Mouse (Mus musculus) heart, embryonic 11.5 days (tissue): ENCODE measurements around the gene Znrf3. TPM values are rescaled to one million over a fixed set of nuclear protein-coding genes. Genes with fewer than 3 reads are reported as not detected.

Experiments used
- ATAC-seq: fragments of 200-750 bp; cut with Nextera tagmentation; replicated peaks from 2 replicates; pipeline ENCODE4 v1.8.0; 2017; ENCODE audit warnings: moderate library complexity; ENCODE audit not compliant: insufficient number of reproducible peaks, low FRiP score, low TSS enrichment
- H3K27ac ChIP-seq: fragments of 300-500 bp; sonication (generic); 2 replicates; pipeline ENCODE4 v1.5.1; 2014; ENCODE audit warnings: mild to moderate bottlenecking, low read depth, low read length
- H3K27me3 ChIP-seq: fragments of 300-500 bp; sonication (generic); 2 replicates; pipeline ENCODE4 v1.6.1; 2014; ENCODE audit warnings: mild to moderate bottlenecking, low read length, mixed read lengths; ENCODE audit not compliant: control insufficient read depth, insufficient read depth
- H3K36me3 ChIP-seq: fragments of 300-500 bp; sonication (generic); 2 replicates; pipeline ENCODE4 v1.6.1; 2014; ENCODE audit warnings: mild to moderate bottlenecking, low read length, moderate library complexity, mixed read lengths; ENCODE audit not compliant: control insufficient read depth, insufficient read depth
- H3K4me1 ChIP-seq: fragments of 300-500 bp; sonication (generic); 2 replicates; pipeline ENCODE4 v1.6.1; 2014; ENCODE audit warnings: low read length; ENCODE audit not compliant: control insufficient read depth, insufficient read depth
- H3K4me2 ChIP-seq: fragments of 300-500 bp; sonication (generic); 2 replicates; pipeline ENCODE4 v1.6.1; 2014; ENCODE audit warnings: mild to moderate bottlenecking, moderate library complexity
- H3K4me3 ChIP-seq: fragments of 300-500 bp; sonication (generic); 2 replicates; pipeline ENCODE4 v1.5.1; 2014; ENCODE audit warnings: low read depth, low read length
- H3K9ac ChIP-seq: fragments of 300-500 bp; sonication (generic); 2 replicates; pipeline ENCODE4 v1.6.1; 2014; ENCODE audit warnings: mild to moderate bottlenecking, low read depth, low read length, moderate library complexity
- H3K9me3 ChIP-seq: fragments of 300-500 bp; sonication (generic); replicated peaks from 2 replicates; pipeline ENCODE4 v1.6.1; 2016; ENCODE audit warnings: low read length; ENCODE audit not compliant: control insufficient read depth
- WGBS: fragments of 180-500 bp; shearing (Covaris S2); extraction: QIAGEN DNeasy Blood & Tissue Kit; methylation state at CpG from one replicate; pipeline ENCODE4 v1.1.7; 2014; ENCODE audit not compliant: insufficient replicate concordance; 5-methylcytosine and 5-hydroxymethylcytosine counted together
- polyA plus RNA-seq: library from polyadenylated mRNA; unstranded; fragments of >200 nt; fragmentation: Nextera tagmentation; extraction: Ambion mirVana; gene quantifications from 2 replicates; pipeline ENCODE4 v1.2.1, GENCODE M21; 2014

The Znrf3 gene
- polyA plus RNA-seq, 1 experiment from 2014 or later: 9.3 TPM

DNA sequence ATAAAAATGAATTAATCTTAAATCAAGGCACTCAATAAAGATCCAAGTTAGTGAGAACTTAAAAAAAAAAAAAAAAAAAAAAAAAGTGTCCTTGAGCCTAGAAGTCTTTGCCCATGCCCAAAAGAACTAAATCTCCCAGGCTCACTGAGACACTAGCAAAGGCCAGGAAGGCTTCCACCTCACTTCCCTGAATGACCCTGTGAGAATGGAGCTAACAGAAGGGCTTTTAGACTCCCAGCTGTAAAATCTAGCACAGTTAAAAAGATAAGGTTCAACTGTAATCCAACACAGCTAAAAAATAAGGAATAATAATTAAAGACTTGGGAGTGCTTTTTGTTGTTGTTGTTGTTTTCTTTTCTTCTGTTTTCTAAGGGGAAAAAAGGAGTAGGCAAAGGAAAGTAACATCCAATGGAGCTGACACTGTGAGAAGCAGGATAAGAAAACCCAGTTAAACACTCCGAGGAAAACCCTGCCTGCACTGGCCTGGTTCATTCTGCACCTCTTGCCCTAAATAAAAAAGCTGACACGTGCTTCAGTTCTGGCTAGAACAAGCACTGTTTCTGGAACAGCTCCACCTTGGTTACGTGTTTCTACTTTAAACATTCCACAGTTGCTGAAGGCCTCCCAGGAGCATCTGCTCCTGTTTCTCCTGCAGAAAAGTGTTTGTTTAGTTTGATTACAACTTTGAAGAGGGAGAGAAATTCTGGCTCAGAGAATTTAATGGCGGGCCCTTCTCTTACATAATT, 23.0 kb downstream of the Znrf3 start:
- ATAC-seq: no peak
- Histone ChIP-seq H3K4me2 (no peak overlapping the region), H3K27ac (no peak overlapping the region), H3K4me3 (no peak overlapping the region), H3K9me3 (no peaks in the 10 kb centered on the region), H3K9ac (no peak overlapping the region), H3K4me1 (peaks cover 24% of the 10 kb centered on the region), H3K27me3 (no peaks in the 10 kb centered on the region), H3K36me3 (no peaks in the 10 kb centered on the region)
- 25% methylated on average over 4 of the region's 4 CpGs for WGBS

- 0 out of 2 replicates have a peak, but pooled peaks have one; percentile 49 for ATAC-seq
- Histone ChIP-seq H3K4me2 (peak overlapping the region; percentile 31), H3K9ac (peak overlapping the region; percentile 40; the same call in 1 of the 2 replicates), H3K9me3 (no peaks in the 10 kb centered on the region), H3K4me1 (peaks cover 48% of the 10 kb centered on the region), H3K36me3 (no peaks in the 10 kb centered on the region), H3K4me3 (no peak overlapping the region), H3K27me3 (no peaks in the 10 kb centered on the region), H3K27ac (peak overlapping the region; percentile 74)
- 13% methylated on average over 6 of the region's 6 CpGs for WGBS
Measured at GRCm38 (mm10) chr11:5415617-5416338, 28.9 kb downstream of the Znrf3 start.

DNA sequence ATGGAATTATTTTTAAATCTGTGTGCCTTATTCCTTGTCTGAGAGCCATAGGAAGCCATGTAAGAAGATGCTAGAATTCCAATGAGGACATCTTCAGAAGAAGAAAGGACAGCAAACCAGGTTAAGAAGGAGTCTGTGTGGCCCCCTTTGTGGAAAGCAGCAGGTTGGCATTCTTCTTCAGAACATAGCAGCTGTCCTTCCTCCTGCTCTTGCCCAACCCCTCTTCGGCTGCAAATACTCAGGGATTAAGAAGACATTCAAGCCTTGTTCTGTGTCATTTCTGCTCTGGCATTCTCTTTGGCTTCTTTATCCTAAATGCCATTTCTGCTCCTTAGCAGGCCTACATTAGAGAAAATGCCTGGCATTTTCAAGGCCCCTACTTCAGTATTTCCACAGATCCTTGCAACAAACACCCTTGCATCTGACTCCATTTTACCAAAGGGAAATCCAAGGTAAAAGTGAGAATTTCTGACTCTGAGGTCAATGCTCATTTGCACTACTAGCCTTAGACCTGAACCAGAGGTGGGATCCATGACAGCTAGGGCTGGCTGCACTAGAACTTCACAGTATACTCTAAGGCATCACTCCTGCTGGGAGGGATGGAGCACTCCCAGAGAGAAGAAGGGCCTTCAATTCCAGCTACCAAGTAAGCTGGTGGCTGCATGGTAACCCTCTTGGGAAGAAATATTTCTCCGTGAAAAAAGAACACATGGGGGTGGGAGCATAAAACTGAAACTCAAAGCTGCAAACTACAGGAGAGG, 29.6 kb downstream of the Znrf3 start:
- H3K4me1 ChIP-seq: peaks cover 48% of the 10 kb centered on the region
- no peak overlapping the region for H3K9ac ChIP-seq
- 35% methylated on average over 2 of the region's 2 CpGs for WGBS
- H3K36me3 ChIP-seq: no peaks in the 10 kb centered on the region
- H3K27ac ChIP-seq: peak overlapping the region; percentile 74
- H3K4me3 ChIP-seq: no peak overlapping the region
- peak overlapping the region; percentile 31 for H3K4me2 ChIP-seq
- no peaks in the 10 kb centered on the region for H3K9me3 ChIP-seq
- ATAC-seq: no peak
- H3K27me3 ChIP-seq: no peaks in the 10 kb centered on the region

DNA sequence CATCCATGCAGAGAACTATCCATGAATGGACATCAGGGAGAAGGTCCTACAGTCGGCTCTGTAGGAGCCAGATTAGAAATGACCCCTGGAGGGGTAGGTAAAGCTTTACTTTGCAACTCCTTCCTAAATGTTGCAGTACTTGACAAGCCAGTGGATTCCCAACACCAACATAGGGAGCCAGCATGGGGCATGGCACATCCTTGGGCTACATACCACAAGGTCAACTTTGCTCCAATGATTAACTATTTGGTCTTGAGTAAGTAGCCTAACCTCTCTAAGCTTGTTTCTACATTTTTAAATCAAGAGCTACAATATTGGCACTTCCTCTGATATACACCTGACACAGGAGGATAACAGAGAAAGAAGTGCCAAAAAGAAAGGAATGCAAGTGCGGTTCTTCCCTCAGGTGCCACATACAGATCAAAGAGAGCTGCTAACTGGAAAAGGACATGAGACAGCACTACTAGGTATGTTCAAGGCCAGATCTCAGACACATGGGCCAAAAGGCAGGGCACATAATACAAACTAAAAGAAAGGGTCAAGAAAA, 31.9 kb downstream of the Znrf3 start:
- no peak overlapping the region for H3K9ac ChIP-seq
- no peak overlapping the region for H3K4me2 ChIP-seq
- no peak for ATAC-seq
- H3K36me3 ChIP-seq: no peaks in the 10 kb centered on the region
- WGBS: 55% methylated on average over 2 of the region's 2 CpGs
- H3K4me1 ChIP-seq: peaks cover 48% of the 10 kb centered on the region
- no peak overlapping the region for H3K27ac ChIP-seq
- H3K9me3 ChIP-seq: no peaks in the 10 kb centered on the region
- no peak overlapping the region for H3K4me3 ChIP-seq
- H3K27me3 ChIP-seq: no peaks in the 10 kb centered on the region

DNA sequence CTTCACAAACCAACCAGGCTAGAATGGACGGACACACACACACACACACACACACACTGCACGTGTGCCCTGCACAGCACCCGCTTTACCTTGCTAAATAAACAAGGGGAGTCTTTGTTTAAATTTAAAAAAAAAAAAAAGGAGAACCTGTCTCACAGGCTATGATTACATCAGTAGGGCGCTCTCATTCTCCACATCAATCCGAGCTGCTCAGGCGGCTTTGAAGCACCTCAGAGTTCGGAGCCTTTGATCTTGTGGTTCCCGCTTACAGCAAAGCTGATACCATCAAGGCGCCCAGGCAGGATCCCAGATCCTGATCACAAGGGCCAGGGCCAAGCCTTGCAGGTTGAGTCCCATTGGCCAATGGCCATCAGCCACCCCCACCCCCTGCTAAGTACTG, 33.1 kb downstream of the Znrf3 start:
- H3K4me1 ChIP-seq: peaks cover 41% of the 10 kb centered on the region
- H3K36me3 ChIP-seq: no peaks in the 10 kb centered on the region
- H3K9ac ChIP-seq: no peak overlapping the region
- H3K27ac ChIP-seq: no peak overlapping the region
- ATAC-seq: no peak
- H3K9me3 ChIP-seq: no peaks in the 10 kb centered on the region
- no peaks in the 10 kb centered on the region for H3K27me3 ChIP-seq
- no peak overlapping the region for H3K4me2 ChIP-seq
- H3K4me3 ChIP-seq: no peak overlapping the region
- WGBS: 22% methylated on average over 9 of the region's 9 CpGs

DNA sequence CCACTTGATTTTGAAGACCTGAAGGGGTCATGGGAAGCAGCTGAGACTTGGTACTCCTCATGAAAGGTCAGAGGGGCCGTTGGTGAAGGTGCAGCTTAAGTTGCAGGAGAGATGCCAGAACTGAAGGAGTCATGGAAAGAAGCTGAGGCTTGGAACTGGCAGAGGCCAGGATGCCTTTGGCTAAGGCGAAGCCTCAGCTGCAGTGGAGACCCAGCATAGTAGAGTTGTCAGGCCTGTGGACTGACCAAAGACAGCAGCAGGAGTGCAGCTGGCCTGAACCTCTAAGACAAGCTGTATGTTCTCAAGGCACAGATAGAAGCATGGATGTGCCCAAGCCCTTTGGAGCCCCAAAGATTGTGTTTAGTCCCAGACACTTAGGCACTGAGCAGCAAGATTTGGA, 40.5 kb downstream of the Znrf3 start:
- H3K27ac ChIP-seq: no peak overlapping the region

GRCm38 (mm10) chr11:5402127-5402733, 42.4 kb downstream of the Znrf3 start:
- Histone ChIP-seq H3K9ac (no peak overlapping the region), H3K4me3 (no peak overlapping the region), H3K4me1 (no peaks in the 10 kb centered on the region), H3K27me3 (no peaks in the 10 kb centered on the region), H3K4me2 (no peak overlapping the region), H3K27ac (no peak overlapping the region), H3K9me3 (no peaks in the 10 kb centered on the region), H3K36me3 (no peaks in the 10 kb centered on the region)
- 90% methylated on average over 4 of the region's 4 CpGs for WGBS
- ATAC-seq: no peak

More for the DNA sequence above, 40.5 kb downstream of the Znrf3 start:
- Histone ChIP-seq H3K27me3 (no peaks in the 10 kb centered on the region), H3K4me2 (no peak overlapping the region), H3K36me3 (no peaks in the 10 kb centered on the region), H3K9me3 (no peaks in the 10 kb centered on the region), H3K4me3 (no peak overlapping the region), H3K9ac (no peak overlapping the region), H3K4me1 (no peaks in the 10 kb centered on the region)
- no peak for ATAC-seq
- 68% methylated on average over 2 of the region's 2 CpGs for WGBS
